Mouse (Mus musculus) thymus, adult 2 months (tissue): ENCODE results near the gene Akr1e1. TPM values are rescaled to one million over a fixed set of nuclear protein-coding genes. Genes with fewer than 3 reads are reported as not detected.
A peak's percentile ranks its signal among the peaks of the same experiment; 100 is the strongest.
"Not testable (repeated sequence)": the region's sequence is repeated elsewhere in the genome, so short reads cannot be mapped to it uniquely, and the experiment has no call there.

ENCODE experiments used
- DNase-seq: peaks from one replicate; pipeline ENCODE4 v3.0.0; 2021
- H3K27ac ChIP-seq: fragments of 200-500 bp; 2 replicates; pipeline ENCODE4 v1.5.1; 2012; ENCODE audit warnings: low read length, control low read depth; ENCODE audit not compliant: control insufficient read depth, insufficient read depth
- H3K27me3 ChIP-seq: fragments of 200-500 bp; 2 replicates; pipeline ENCODE4 v1.6.1; 2012; ENCODE audit warnings: mild to moderate bottlenecking, low read length, moderate library complexity, mixed read lengths; ENCODE audit not compliant: control insufficient read depth, insufficient read depth
- H3K36me3 ChIP-seq: fragments of 200-500 bp; 2 replicates; pipeline ENCODE4 v1.6.1; 2012; ENCODE audit warnings: mild to moderate bottlenecking, low read length, moderate library complexity; ENCODE audit not compliant: control insufficient read depth, insufficient read depth
- H3K4me1 ChIP-seq: fragments of 200-500 bp; replicated peaks from 2 replicates; pipeline ENCODE4 v1.6.1; 2012; ENCODE audit warnings: low read length; ENCODE audit not compliant: control insufficient read depth, insufficient read depth
- H3K4me3 ChIP-seq: fragments of 200-500 bp; 2 replicates; pipeline ENCODE4 v1.5.1; 2012; ENCODE audit warnings: mild to moderate bottlenecking, low read length, control low read depth, moderate library complexity; ENCODE audit not compliant: control insufficient read depth, insufficient read depth
- CTCF ChIP-seq: fragments of 200-500 bp; IDR thresholded peaks from 2 replicates; pipeline ENCODE4 v1.5.1; 2012; ENCODE audit warnings: mild to moderate bottlenecking, control low read depth, low read length, moderate library complexity, borderline replicate concordance; ENCODE audit not compliant: control insufficient read depth, poor library complexity, insufficient read depth; ENCODE audit errors: extremely low read depth
- POLR2A ChIP-seq: fragments of 200-500 bp; IDR thresholded peaks from 2 replicates; pipeline ENCODE4 v1.6.1; 2012; ENCODE audit warnings: mild to moderate bottlenecking, low read length, control low read depth, moderate library complexity; ENCODE audit not compliant: control insufficient read depth, poor library complexity, insufficient read depth; ENCODE audit errors: extremely low read depth
- WGBS: fragments of 180-500 bp; shearing (Covaris S2); methylation state at CpG from one replicate; pipeline ENCODE4 v1.1.7; 2018; 5-methylcytosine and 5-hydroxymethylcytosine counted together
- polyA plus RNA-seq: library from polyadenylated mRNA; depleted of rRNA; stranded (reverse); fragments of >200 nt; gene quantifications from 2 replicates; pipeline ENCODE4 v1.2.3, GENCODE M21; 2012

Gene Akr1e1
- polyA plus RNA-seq, 1 experiment: 1.0 TPM

DNA sequence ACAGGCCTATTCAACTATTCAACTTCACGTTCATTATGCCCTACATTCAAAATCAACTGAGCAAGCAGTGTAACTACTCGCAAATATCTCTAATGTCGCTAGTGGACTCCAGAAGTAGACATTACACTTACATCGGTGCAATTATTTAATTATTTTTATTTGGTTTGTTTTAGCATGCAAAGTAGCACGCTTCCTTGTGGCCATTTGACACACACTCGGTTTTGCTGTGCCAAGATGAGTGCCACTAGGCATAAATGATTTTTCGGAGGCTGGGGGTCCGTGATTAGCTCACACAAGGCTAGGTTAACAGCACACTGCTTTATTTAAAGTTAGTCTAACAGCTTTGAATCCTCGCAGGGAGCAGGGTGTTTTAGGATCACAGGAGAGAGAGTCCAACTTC is 444 bp downstream of the Akr1e1 start:
- TF ChIP-seq POLR2A: no peak
- no peak for TF ChIP-seq CTCF
- Histone ChIP-seq H3K27ac (no peak overlapping the region), H3K27me3 (no peaks in the 10 kb centered on the region), H3K4me3 (peak overlapping the region; percentile 50), H3K36me3 (no peaks in the 10 kb centered on the region), H3K4me1 (no peaks in the 10 kb centered on the region)
- WGBS: 27% methylated on average over 9 of the region's 9 CpGs
- DNase-seq: no peak

DNA sequence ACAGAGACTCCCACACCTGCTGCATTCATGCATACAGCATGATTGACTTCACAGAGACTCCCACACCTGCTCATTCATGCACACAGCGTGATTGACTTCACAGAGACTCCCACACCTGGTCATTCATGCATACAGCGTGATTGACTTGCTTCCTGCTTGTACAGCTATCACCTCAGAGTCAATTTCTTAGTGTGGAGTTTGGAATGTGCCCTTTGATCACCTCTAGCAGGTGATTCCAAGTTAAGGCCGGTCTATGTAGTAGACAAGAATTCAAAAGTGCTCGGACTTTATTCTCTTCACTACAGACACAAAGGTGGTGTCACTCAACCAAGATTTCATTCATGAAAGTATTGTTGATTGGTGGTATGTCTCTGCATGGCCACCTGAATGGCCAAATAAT is 2.2 kb downstream of the Akr1e1 start:
- Histone ChIP-seq H3K27ac (no peak overlapping the region), H3K4me1 (no peaks in the 10 kb centered on the region), H3K36me3 (no peaks in the 10 kb centered on the region), H3K27me3 (no peaks in the 10 kb centered on the region), H3K4me3 (no peak overlapping the region)
- TF ChIP-seq CTCF: no peak
- no peak for TF ChIP-seq POLR2A
- no peak for DNase-seq
- WGBS: 91% methylated on average over 4 of the region's 4 CpGs

- H3K27me3 ChIP-seq, DNase-seq, H3K4me1 ChIP-seq, H3K36me3 ChIP-seq, H3K4me3 ChIP-seq, H3K27ac ChIP-seq: not testable (repeated sequence)
- 96% methylated on average over 3 of the region's 3 CpGs for WGBS
Measured at GRCm38 (mm10) chr13:4603431-4603830, 5.5 kb downstream of the Akr1e1 start.

DNA sequence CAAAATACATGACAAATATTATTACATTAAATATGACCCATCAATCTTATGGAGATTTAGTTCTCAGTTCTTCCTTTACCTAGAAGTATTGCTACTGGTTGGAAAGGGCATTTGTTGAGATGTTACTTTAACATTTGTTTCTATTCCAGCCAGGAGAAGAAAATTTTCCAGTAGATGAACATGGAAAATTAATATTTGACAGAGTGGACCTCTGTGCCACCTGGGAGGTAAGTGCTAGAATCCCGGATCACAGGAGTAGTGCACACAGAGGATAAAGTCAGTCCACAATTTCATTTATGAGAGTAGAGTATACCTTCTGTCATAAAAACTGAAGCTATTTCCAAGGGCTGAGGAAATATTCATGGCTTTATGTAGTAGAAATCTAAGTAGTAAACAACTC is 32.1 kb downstream of the Akr1e1 start:
- no peak for TF ChIP-seq POLR2A
- no peak for TF ChIP-seq CTCF
- Histone ChIP-seq H3K27ac (no peak overlapping the region), H3K36me3 (no peaks in the 10 kb centered on the region), H3K27me3 (no peaks in the 10 kb centered on the region), H3K4me1 (no peaks in the 10 kb centered on the region), H3K4me3 (no peak overlapping the region)
- 98% methylated on average over 1 of the region's 1 CpGs for WGBS
- no peak for DNase-seq

DNA sequence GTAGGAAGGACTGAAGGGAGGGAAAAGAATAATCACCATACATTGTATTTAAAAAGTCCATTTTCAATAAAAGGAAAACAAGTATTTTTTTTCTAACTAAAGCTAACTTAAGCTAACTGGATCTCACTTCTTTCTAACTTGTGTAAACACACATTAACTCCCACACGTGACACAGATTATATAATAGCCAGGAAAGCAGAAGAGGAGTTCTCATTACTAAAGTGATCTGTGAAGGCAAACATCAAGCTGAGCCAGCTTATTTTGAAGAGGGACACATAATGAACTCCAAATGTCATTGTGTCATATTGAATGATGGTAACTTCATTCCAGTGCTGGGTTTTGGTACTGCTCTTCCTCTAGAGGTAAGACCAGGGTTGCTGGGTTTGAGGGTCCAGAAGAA is 35.1 kb downstream of the Akr1e1 start, which contains the start of gene Akr1c21:
Gene Akr1c21 (plus strand): TSS at position 205 of the 400 bp plus-strand sequence.
- no peak for TF ChIP-seq CTCF
- TF ChIP-seq POLR2A: no peak
- H3K36me3 ChIP-seq: no peaks in the 10 kb centered on the region
- 87% methylated on average over 1 of the region's 1 CpGs for WGBS
- H3K27ac ChIP-seq: no peak within 1 kb of the TSS
- H3K4me1 ChIP-seq: no peaks in the 10 kb centered on the region
- no peaks in the 10 kb centered on the region for H3K27me3 ChIP-seq
- no peak for DNase-seq
- no peak within 1 kb of the TSS for H3K4me3 ChIP-seq

DNA sequence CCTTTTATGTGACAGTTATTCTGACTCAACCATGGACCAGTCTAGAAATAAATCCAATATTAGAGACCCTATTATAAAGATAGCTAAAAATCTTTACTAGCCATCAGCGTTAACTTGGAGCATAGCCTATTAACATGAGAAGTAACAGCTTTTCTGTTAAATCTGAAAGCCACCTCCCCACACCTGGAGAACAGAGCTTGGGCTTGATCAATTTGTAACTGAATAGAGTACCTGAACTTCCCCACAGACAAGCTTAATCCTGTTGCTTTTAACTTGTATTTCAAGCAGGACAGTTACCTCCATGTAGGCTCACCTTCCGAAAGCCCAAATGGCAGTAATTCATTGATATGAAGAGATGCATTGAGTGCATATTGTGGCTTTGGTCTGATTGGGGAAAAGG is 43.0 kb downstream of the Akr1e1 start:
- H3K27me3 ChIP-seq: no peaks in the 10 kb centered on the region
- no peak overlapping the region for H3K27ac ChIP-seq
- no peak for DNase-seq
- no peak for TF ChIP-seq POLR2A
- no peak for TF ChIP-seq CTCF
- H3K4me1 ChIP-seq: no peaks in the 10 kb centered on the region
- H3K36me3 ChIP-seq: no peaks in the 10 kb centered on the region
- WGBS: 90% methylated on average over 2 of the region's 2 CpGs
- H3K4me3 ChIP-seq: no peak overlapping the region

DNA sequence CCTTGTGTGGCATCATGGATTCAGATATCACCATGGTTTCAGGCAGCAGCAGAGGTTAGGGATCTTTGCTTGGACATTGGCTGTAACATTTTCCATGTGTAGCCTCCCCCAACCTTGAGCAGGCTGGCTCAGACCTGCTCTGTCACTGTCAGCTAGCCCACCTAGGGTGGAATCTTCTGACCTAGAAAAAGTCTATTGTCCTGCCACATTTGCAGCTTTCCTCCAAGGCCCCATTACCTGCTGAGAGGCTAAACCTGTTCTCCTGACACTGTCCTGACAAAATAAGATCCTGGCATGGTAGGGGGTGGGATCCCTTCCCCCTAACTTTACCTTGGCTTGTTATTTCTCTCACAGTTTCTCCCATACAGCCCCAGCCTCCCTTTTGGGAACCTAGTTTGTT is 48.5 kb downstream of the Akr1e1 start:
- no peak overlapping the region for H3K27ac ChIP-seq
- no peaks in the 10 kb centered on the region for H3K27me3 ChIP-seq
- H3K36me3 ChIP-seq: no peaks in the 10 kb centered on the region
- no peak for TF ChIP-seq POLR2A
- no peak overlapping the region for H3K4me3 ChIP-seq
- H3K4me1 ChIP-seq: no peaks in the 10 kb centered on the region
- DNase-seq: no peak
